Mouse (Mus musculus): ENCODE results near the gene Itga4. TPM values are rescaled to one million over a fixed set of nuclear protein-coding genes. Genes with fewer than 3 reads are reported as not detected.

The Itga4 gene
- polyA plus RNA-seq, 1 experiment from 2014 or later, result 4.3 TPM

DNA sequence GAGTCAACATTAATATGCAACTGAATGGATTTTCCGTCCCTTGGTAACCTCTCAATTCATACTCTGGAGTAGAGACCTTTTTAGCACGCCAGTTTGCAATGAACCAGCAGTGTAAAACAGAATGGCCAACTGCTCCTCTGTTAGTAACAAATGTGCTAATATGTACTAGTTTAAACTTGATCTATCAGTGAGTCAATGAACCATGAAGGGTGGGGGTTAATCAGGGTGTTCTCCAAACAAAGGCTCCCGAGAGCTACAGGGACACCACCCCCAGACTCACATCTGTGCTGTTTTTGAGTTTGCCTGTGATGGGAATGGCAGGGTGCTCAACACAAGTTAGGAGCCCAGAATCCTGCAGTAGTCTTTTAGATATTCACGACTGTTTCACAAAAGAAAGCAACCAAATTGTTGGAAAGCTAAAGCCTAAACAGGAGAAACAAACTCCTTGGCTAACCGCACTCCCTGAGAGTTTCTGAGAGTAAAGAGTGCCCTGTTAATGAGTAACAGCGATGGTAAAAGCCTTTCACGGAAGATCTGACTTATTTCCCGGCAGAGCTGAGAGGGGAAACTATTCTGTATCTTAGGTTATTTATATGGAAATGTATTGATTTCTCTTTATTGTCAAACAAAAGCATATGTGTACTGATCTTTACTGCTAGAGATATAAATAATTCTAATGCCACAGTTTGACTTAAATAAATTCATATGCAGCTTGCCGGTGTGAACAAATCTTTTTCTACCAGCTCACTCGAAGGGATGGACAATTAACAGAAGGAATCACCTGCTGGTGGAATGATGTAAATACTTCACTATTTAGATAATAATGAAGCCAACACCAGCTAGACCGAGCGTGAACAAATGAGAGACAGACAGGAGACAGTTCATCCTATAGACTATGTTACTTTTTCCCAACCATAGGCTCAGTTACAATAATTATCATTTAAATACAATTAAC, 124.1 kb downstream of the Itga4 start:
- peak; percentile 64 for ATAC-seq (replicated peaks; ENCODE audit: low FRiP score, low TSS enrichment, low read depth)
- H3K27ac ChIP-seq (ENCODE audit: low read depth), result no peak overlapping the region
- no peaks in the 10 kb centered on the region for H3K4me1 ChIP-seq (replicated peaks; ENCODE audit: control insufficient read depth, insufficient read depth, low read length)
- H3K27me3 ChIP-seq (replicated peaks; ENCODE audit: control insufficient read depth, insufficient read depth, low read length), result no peaks in the 10 kb centered on the region
- 46% methylated on average over 12 of the region's 12 CpGs for WGBS
- no peaks in the 10 kb centered on the region for H3K36me3 ChIP-seq (ENCODE audit: control insufficient read depth, insufficient read depth, low read length)
- H3K9ac ChIP-seq (ENCODE audit: low read length), result no peak overlapping the region
- DNase-seq (ENCODE audit: low spot score), result peak; percentile 60
- no peak overlapping the region for H3K4me3 ChIP-seq (ENCODE audit: low read depth, low read length)
- peak overlapping the region; percentile 11 for H3K4me2 ChIP-seq (ENCODE audit: low read length)
- no peaks in the 10 kb centered on the region for H3K9me3 ChIP-seq (ENCODE audit: control insufficient read depth, low read length)

Other genes with a start within 250 kb of the Itga4 start
- 0.62 and 2.3 TPM in 2 replicates for gene Neurod1, start 201.3 kb downstream of the Itga4 start, polyA plus RNA-seq (2014; fragmentation: Nextera tagmentation; extraction: Ambion mirVana)
- gene Cerkl, start 201.4 kb downstream of the Itga4 start, polyA plus RNA-seq (2014; fragmentation: Nextera tagmentation; extraction: Ambion mirVana), result 0.64 TPM in 1 of 2 replicates, not detected in the other

All from intestine, embryonic 14.5 days (tissue).